Mouse (Mus musculus) E14TG2a.4 (cell line): ENCODE results near the gene Sec23a.

ENCODE experiments used
- CTCF ChIP-seq: conservative IDR thresholded peaks from 2 replicates; pipeline ENCODE4 v1.5.1; 2014; ENCODE audit warnings: low read length
- NANOG ChIP-seq: IDR thresholded peaks from 2 replicates; pipeline ENCODE4 v1.6.1; 2014; ENCODE audit warnings: borderline replicate concordance, low read length, mixed read lengths
- POU5F1 ChIP-seq: IDR thresholded peaks from 2 replicates; pipeline ENCODE4 v1.6.1; 2014; ENCODE audit warnings: low read length, borderline replicate concordance

- TF ChIP-seq CTCF = no peak
- no peak for TF ChIP-seq POU5F1
- no peak for TF ChIP-seq NANOG
These were observed 91.0 kb downstream of the Sec23a start for GRCm38 (mm10) chr12:58920775-58921174.
